Mouse (Mus musculus) E14TG2a.4 (cell line): Measurements from ENCODE around the gene Samd1.
A peak's percentile ranks its signal among the peaks of the same experiment; 100 is the strongest.

Experiments
- H3K27me3 ChIP-seq: 2 replicates; pipeline ENCODE4 v1.6.1; 2014; ENCODE audit warnings: low read length, control low read depth; ENCODE audit not compliant: insufficient read depth
- H3K36me3 ChIP-seq: 2 replicates; pipeline ENCODE4 v1.6.1; 2014; ENCODE audit warnings: low read length, control low read depth; ENCODE audit not compliant: insufficient read depth
- H3K4me1 ChIP-seq: replicated peaks from 2 replicates; pipeline ENCODE4 v1.6.1; 2014; ENCODE audit warnings: low read depth, low read length, control low read depth
- H3K4me3 ChIP-seq: replicated peaks from 2 replicates; pipeline ENCODE4 v1.5.1; 2014; ENCODE audit warnings: mild to moderate bottlenecking, low read length
- H3K9me3 ChIP-seq: 2 replicates; pipeline ENCODE4 v1.6.1; 2014; ENCODE audit warnings: low read length, control low read depth
- CTCF ChIP-seq: conservative IDR thresholded peaks from 2 replicates; pipeline ENCODE4 v1.5.1; 2014; ENCODE audit warnings: low read length
- NANOG ChIP-seq: IDR thresholded peaks from 2 replicates; pipeline ENCODE4 v1.6.1; 2014; ENCODE audit warnings: borderline replicate concordance, low read length, mixed read lengths
- POU5F1 ChIP-seq: IDR thresholded peaks from 2 replicates; pipeline ENCODE4 v1.6.1; 2014; ENCODE audit warnings: low read length, borderline replicate concordance

Samd1 gene

GRCm38 (mm10) chr8:84046505-84046904, 49.0 kb downstream of the Samd1 start:
- H3K9me3 ChIP-seq: no peaks in the 10 kb centered on the region
- TF ChIP-seq CTCF: peak; percentile 14; the same call in 1 of the 2 replicates
- TF ChIP-seq NANOG: no peak
- H3K27me3 ChIP-seq: peaks cover 51% of the 10 kb centered on the region
- peaks cover 41% of the 10 kb centered on the region for H3K4me1 ChIP-seq
- H3K36me3 ChIP-seq: no peaks in the 10 kb centered on the region
- H3K4me3 ChIP-seq: no peak overlapping the region

GRCm38 (mm10) chr8:84048171-84048570, 50.7 kb downstream of the Samd1 start:
- Histone ChIP-seq H3K4me3 (no peak overlapping the region), H3K27me3 (peaks cover 34% of the 10 kb centered on the region), H3K36me3 (no peaks in the 10 kb centered on the region), H3K9me3 (no peaks in the 10 kb centered on the region), H3K4me1 (peaks cover 24% of the 10 kb centered on the region)
- no peak for TF ChIP-seq CTCF
- no peak for TF ChIP-seq POU5F1
- no peak for TF ChIP-seq NANOG
